Mouse (Mus musculus) cortical plate, adult 2 months (tissue): ENCODE data around the gene Gabpb2.

Experiments
- CTCF ChIP-seq: fragments of 200-500 bp; IDR thresholded peaks from 2 replicates; pipeline ENCODE4 v1.5.1; 2011; ENCODE audit warnings: mild to moderate bottlenecking, control low read depth, low read length; ENCODE audit not compliant: insufficient read depth; ENCODE audit errors: extremely low read depth
- POLR2A ChIP-seq: fragments of 200-500 bp; IDR thresholded peaks from 2 replicates; pipeline ENCODE4 v1.6.1; 2011; ENCODE audit warnings: mild to moderate bottlenecking, low read length, control low read depth; ENCODE audit not compliant: insufficient read depth; ENCODE audit errors: extremely low read depth

GRCm38 (mm10) chr3:95256931-95257330 is 39.2 kb upstream of the Gabpb2 start:
- TF ChIP-seq POLR2A, result no peak
- no peak for TF ChIP-seq CTCF
